Mouse (Mus musculus): ENCODE data around the gene P2rx1. TPM values are rescaled to one million over a fixed set of nuclear protein-coding genes. Genes with fewer than 3 reads are reported as not detected.

Gene P2rx1
- total RNA-seq, 2 experiments from 2014 or later, result 0.60 to 1.0 TPM

GRCm38 (mm10) chr11:72986745-72987144, 12.2 kb upstream of the P2rx1 start:
- intact Hi-C loops (cut with DNase I), result no loop called here
- no peak for DNase-seq

GRCm38 (mm10) chr11:72987234-72987633, 11.7 kb upstream of the P2rx1 start:
- no peak for DNase-seq
- intact Hi-C loops (cut with DNase I), result no loop called here

GRCm38 (mm10) chr11:72987807-72988206, 11.1 kb upstream of the P2rx1 start:
- DNase-seq, result no peak
- intact Hi-C loops (cut with DNase I), result no loop called here

DNA sequence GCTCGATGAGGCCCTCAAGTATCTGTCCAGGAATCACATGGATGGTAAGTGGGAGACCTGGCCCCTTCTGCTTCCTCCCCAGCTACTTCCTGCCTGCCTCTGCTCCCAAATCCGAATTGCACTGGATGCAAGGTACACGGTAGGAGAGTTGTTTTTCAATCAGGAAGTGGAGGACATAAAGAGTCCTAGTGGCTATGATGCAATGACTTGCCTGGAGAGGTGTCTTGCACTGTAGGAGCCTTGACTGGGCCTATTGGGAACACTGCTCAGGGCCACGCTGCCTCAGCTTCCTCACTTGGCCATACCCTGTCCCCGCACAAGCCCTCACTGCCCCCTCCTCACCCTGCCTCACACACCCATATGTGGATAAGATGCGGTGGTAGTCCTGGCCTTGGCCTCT, 9.9 kb upstream of the P2rx1 start:
- intact Hi-C loops (cut with DNase I), result no loop called here
- DNase-seq, result no peak

DNA sequence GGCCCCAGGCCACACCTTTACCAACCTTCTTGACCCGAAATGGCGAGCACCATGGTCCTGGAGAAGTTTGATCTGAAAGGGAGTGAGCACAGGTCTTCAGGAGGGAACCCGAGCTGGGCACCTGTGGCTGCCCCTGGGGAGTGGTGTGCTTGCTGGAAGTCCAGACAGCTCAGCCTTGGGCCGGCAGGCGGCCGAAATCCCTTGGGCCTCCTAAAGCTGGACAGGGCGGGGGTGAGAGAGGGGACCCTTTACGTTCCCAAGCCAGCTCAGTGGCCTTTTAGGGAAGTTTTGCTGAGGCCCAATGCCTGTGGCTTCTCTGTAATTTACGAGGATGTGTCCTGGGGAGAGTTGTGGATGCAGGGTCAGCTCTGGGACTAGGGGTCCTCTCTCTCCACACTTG, 8.2 kb upstream of the P2rx1 start:
- intact Hi-C loops (cut with DNase I), result loop anchor here (5.0 kb wide), 1 partner anchor 33 kb away; no protein-coding TSS in a partner anchor
- DNase-seq, result no peak

- peak; percentile 40 to 53 for DNase-seq
- intact Hi-C loops (cut with DNase I), result loop anchor here (5.0 kb wide), 1 partner anchor 35 kb away; no protein-coding TSS in a partner anchor
Observed at GRCm38 (mm10) chr11:72991961-72992360, 6.9 kb upstream of the P2rx1 start.

- no peak for DNase-seq
- intact Hi-C loops (cut with DNase I), result no loop called here
Observed at GRCm38 (mm10) chr11:72996346-72996745, 2.6 kb upstream of the P2rx1 start.

DNA sequence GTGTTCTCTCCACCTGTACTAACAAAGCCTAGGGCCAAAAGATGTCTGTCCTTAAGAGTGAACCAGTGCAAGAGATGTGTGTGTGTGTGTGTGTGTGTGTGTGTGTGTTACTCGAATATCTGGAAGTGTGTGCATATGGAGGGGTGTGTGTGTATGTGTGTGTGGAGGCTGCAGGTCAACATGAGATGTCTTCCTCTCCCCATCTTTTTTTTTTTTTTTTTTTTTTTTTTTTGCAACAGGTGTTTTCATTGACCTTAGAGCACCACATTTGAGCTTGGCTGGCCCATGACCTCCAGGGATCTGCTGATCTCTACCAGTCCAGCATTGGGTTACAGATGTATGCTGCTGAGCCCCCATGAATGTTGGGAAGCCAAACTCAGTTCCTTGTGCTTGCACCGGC, 2.1 kb upstream of the P2rx1 start:
- intact Hi-C loops (cut with DNase I), result no loop called here
- no peak for DNase-seq

- intact Hi-C loops (cut with DNase I), result no loop called here
Observed at GRCm38 (mm10) chr11:72997529-72998326, 1.2 kb upstream of the P2rx1 start.

DNA sequence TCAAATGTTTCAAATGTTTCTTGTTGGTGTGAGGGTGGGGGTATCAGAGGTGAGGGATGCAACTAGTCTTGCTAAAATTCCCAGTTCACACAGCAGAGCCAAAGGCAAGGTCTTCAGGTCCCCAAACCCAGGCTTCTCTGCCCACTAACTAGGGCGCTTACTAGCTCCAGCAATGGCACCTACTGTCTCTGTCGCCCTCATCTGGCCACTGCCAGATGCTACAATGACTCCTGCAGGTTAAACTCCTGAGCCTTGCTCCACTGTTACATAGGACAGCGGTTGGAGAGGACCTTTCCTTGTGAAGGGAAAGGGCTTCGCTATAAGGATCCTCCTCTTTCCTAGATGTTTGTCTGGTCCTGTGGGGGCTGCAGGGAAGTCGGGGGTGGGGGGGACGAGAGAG, 2.1 kb downstream of the P2rx1 start:
- DNase-seq, result peak; percentile 79 to 84
- intact Hi-C loops (cut with DNase I), result loop anchor here (1.0 kb wide), 1 partner anchor 75 kb away; no protein-coding TSS in a partner anchor

More at GRCm38 (mm10) chr11:72997529-72998326, 1.2 kb upstream of the P2rx1 start:
- DNase-seq, result no peak

DNA sequence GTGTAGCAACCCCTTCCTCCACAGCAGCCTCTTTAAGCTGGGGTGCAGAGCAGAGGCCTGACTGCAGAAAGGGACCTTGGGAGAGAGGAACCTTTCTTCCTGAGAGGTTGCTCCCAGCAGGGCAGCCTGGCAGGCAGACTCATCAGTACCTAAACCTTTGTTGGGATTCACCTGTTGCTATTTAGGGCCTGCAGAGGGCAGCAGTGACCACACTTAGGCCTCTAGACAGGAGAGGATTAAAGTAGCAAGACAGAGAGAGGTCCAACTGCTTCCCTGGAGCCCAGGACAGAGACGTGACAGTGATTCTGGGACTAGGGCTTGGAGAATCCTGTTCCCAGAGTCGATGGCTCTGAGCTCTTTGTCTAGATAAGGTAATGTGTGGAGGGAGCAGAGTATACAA, 7.5 kb downstream of the P2rx1 start:
- peak; percentile 56 to 68 for DNase-seq
- intact Hi-C loops (cut with DNase I), result loop anchor here (1.0 to 5.0 kb wide), 4 partner anchors 33 to 1366 kb away; no protein-coding TSS in a partner anchor

DNA sequence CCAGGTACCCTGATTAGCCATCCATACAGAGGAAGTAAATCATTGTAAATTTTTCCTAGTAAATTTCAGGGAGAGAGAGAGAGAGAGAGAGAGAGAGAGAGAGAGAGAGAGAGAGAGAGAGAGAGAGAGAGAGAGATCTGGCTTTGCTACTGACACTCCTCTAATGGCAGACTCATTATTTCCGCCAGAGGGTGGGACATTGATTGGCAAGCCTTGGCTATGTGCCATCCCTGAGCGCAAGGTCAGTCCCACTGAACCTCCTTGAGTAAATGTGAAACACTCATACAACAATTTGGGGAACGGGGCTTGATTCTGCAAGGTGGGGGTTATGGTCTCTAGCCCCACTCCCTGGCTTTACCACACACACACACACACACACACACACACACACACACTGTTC, 8.2 kb downstream of the P2rx1 start:
- DNase-seq, result no peak
- intact Hi-C loops (cut with DNase I), result loop anchor here (2.0 to 5.0 kb wide), 3 partner anchors 42 to 1365 kb away; no protein-coding TSS in a partner anchor

GRCm38 (mm10) chr11:73007698-73008481, 9.0 kb downstream of the P2rx1 start:
- DNase-seq, result peak; percentile 69 to 79
- intact Hi-C loops (cut with DNase I), result loop anchor here (1.0 to 5.0 kb wide), 4 partner anchors 18 to 1364 kb away; no protein-coding TSS in a partner anchor

DNA sequence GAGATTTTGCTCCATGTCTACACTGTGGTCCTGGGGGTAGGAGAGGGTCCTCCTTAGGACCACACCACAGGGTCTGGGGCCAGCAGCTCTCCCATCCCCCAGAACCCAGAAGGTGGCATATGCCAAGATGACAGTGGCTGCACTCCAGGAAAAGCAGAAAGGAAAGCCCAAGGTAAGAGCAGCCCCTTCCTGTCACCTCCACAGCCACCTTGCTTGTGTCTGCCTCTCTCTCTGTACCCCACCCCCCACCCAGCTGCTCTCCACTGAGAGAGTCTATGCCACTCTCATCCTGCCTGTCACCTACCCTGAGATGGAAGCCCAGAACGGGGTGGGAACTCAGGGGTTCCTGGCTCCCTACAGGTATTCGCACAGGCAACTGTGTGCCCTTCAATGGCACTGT, 9.9 kb downstream of the P2rx1 start:
- intact Hi-C loops (cut with DNase I), result loop anchor here (1.0 to 5.0 kb wide), 2 partner anchors 17 to 1363 kb away; no protein-coding TSS in a partner anchor

DNA sequence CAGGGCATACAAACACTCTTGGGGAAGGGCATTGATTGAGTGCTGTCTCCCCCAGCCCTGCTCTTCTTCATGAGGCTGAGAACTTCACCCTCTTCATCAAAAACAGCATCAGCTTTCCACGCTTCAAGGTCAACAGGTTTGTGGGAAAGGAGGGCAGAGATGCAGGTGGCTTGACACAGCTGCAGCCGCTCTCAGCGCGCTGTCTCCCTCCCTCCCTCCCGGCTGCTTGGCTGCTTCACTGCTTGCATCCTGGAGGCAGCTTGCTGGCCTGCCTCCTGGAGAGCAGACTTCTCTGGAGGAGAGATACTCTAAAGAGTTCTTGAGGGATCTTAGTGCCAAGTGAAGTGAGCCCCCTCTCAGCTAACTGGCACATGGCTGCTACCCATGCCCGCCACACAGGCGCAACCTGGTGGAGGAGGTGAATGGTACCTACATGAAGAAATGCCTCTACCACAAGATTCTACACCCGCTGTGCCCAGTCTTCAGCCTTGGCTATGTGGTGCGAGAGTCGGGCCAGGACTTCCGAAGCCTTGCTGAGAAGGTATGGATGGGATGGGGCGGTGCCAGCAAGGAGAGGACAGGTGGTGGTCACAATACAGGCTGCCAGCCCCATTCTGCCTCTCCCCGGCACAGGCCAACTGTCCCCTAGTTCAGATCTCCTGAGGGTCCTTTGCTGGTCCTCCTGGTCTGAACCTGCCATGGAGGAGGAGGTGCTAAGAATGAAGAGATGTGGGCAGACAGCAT, 10.8 kb downstream of the P2rx1 start:
- no peak for DNase-seq
- intact Hi-C loops (cut with DNase I), result loop anchor here (5.0 kb wide), 1 partner anchor 1363 kb away; no protein-coding TSS in a partner anchor

More for the DNA sequence above, 9.9 kb downstream of the P2rx1 start:
- no peak for DNase-seq

- intact Hi-C loops (cut with DNase I), result no loop called here
- DNase-seq, result no peak
Observed at GRCm38 (mm10) chr11:73013981-73014380, 15.1 kb downstream of the P2rx1 start.

DNA sequence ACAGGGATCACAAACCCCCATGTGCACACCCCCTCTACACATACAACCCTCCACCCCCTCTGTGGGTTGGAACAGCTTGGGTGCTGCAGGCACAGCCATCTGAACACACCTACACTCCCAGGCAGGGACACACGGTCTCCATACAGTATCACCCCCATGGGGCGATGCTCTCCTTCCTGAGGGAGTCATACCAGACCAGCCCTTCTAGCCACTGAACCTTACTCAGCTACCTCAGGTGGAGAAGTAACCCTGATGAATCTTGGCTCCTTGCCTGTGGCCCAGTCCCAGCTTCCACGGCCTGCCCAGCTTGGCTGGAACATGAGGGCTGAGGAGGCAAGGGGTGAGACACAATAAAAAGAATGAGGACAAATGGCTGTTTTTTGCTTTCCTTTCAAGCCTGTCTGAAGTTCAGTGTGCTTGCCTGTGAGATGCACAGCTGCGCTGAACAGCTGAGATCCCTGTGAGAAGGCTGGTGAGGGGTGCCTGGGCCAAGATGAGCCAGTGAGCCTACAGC, 16.0 kb downstream of the P2rx1 start:
- no peak for DNase-seq
- intact Hi-C loops (cut with DNase I), result no loop called here

DNA sequence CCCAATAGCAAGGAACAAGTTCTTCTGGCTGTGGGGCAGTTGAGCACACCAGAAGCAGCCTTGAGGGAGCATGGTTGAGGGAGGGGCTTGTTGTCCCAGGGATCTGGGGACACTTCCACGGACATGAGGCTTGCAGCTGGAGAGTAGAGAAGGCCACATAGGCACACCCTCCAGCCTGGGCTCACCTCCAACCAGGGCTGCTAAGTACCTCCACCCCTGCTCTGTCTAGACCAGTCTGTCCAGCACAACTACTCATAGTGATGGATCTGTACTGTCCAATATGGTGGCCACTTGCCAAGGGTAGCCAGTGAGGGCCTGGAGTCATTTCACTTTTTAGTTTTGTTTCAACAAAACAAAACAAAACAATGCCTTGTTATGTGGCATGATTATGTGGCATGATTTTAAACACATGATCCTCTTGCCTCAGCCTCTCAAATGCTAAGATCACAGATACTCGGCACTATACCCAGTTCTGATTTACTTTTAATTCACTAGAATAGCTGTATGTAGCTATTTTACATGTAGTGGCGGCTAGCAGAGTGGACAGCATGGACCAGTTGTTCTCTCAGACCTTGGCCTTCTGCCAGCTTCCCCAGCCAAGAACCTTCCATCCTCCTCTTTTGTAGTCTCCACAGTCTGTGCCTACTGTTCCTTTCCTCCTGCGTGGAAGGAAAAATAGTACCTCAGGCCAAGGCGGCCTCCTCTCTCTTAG, 16.6 kb downstream of the P2rx1 start:
- DNase-seq, result peak; percentile 61 to 62
- intact Hi-C loops (cut with DNase I), result no loop called here

- intact Hi-C loops (cut with DNase I), result no loop called here
Observed at GRCm38 (mm10) chr11:73016103-73016420, 17.2 kb downstream of the P2rx1 start.

More at GRCm38 (mm10) chr11:73016103-73016420, 17.2 kb downstream of the P2rx1 start:
- DNase-seq, result no peak
